Mouse (Mus musculus) liver, embryonic 15.5 days (tissue): Measurements from ENCODE around the gene Rrnad1. TPM values are rescaled to one million over a fixed set of nuclear protein-coding genes. Genes with fewer than 3 reads are reported as not detected.

ENCODE experiments used
- ATAC-seq: fragments of 200-750 bp; cut with Nextera tagmentation; 2 replicates; pipeline ENCODE4 v1.8.0; 2017; ENCODE audit warnings: moderate number of reproducible peaks, mild to moderate bottlenecking, moderate library complexity; ENCODE audit not compliant: insufficient read depth
- H3K27ac ChIP-seq: fragments of 300-500 bp; sonication (generic); replicated peaks from 2 replicates; pipeline ENCODE4 v1.5.1; 2015; ENCODE audit warnings: mild to moderate bottlenecking, inconsistent platforms
- H3K27me3 ChIP-seq: fragments of 300-500 bp; sonication (generic); 2 replicates; pipeline ENCODE4 v1.6.1; 2015; ENCODE audit warnings: mild to moderate bottlenecking, inconsistent platforms
- H3K36me3 ChIP-seq: fragments of 300-500 bp; sonication (generic); replicated peaks from 2 replicates; pipeline ENCODE4 v1.6.1; 2015; ENCODE audit warnings: moderate library complexity, mild to moderate bottlenecking, inconsistent platforms
- H3K4me1 ChIP-seq: fragments of 300-500 bp; sonication (generic); replicated peaks from 2 replicates; pipeline ENCODE4 v1.6.1; 2015; ENCODE audit warnings: inconsistent platforms
- H3K4me2 ChIP-seq: fragments of 300-500 bp; sonication (generic); 2 replicates; pipeline ENCODE4 v1.6.1; 2015; ENCODE audit warnings: moderate library complexity, mild to moderate bottlenecking, inconsistent platforms
- H3K4me3 ChIP-seq: fragments of 300-500 bp; sonication (generic); replicated peaks from 2 replicates; pipeline ENCODE4 v1.5.1; 2015; ENCODE audit warnings: mild to moderate bottlenecking, inconsistent platforms
- H3K9ac ChIP-seq: fragments of 300-500 bp; sonication (generic); 2 replicates; pipeline ENCODE4 v1.6.1; 2015; ENCODE audit warnings: moderate library complexity, mild to moderate bottlenecking, inconsistent platforms
- H3K9me3 ChIP-seq: fragments of 300-500 bp; sonication (generic); replicated peaks from 2 replicates; pipeline ENCODE4 v1.6.1; 2016; ENCODE audit warnings: inconsistent platforms
- WGBS: fragments of 180-500 bp; shearing (Covaris S2); methylation state at CpG from one replicate; pipeline ENCODE4 v1.1.7; 2015; ENCODE audit warnings: mixed read lengths; ENCODE audit not compliant: insufficient replicate concordance; 5-methylcytosine and 5-hydroxymethylcytosine counted together
- polyA plus RNA-seq: library from polyadenylated mRNA; unstranded; fragments of >200 nt; fragmentation: Nextera tagmentation; extraction: Ambion mirVana; gene quantifications from 2 replicates; pipeline ENCODE4 v1.2.1, GENCODE M21; 2015

The Rrnad1 gene
- polyA plus RNA-seq, 1 experiment from 2014 or later: 5.6 TPM

- Histone ChIP-seq H3K27ac (no peak overlapping the region), H3K9me3 (no peaks in the 10 kb centered on the region), H3K4me2 (no peak overlapping the region), H3K9ac (no peak overlapping the region), H3K27me3 (no peaks in the 10 kb centered on the region), H3K4me3 (no peak overlapping the region), H3K36me3 (peaks cover 72% of the 10 kb centered on the region), H3K4me1 (peaks cover 2% of the 10 kb centered on the region; the same call in 1 of the 2 replicates)
- no peak for ATAC-seq
- WGBS: 85% methylated on average over 4 of the region's 4 CpGs
These were observed 52.8 kb downstream of the Rrnad1 start for GRCm38 (mm10) chr3:87877730-87878129.

Other genes with a start within 250 kb of the Rrnad1 start
- gene Lrrc71, start 182.1 kb downstream of the Rrnad1 start, polyA plus RNA-seq: 0.15 and 0.18 TPM in 2 replicates
- 0.20 and 0.26 TPM in 2 replicates for gene Ntrk1, start 135.6 kb downstream of the Rrnad1 start, polyA plus RNA-seq
- gene Insrr, start 133.8 kb downstream of the Rrnad1 start, polyA plus RNA-seq: 0.01 TPM in 1 of 2 replicates, not detected in the other
- gene Pear1, start 106.4 kb downstream of the Rrnad1 start, polyA plus RNA-seq: 5.7 and 6.5 TPM in 2 replicates
- gene Sh2d2a, start 84.0 kb downstream of the Rrnad1 start, polyA plus RNA-seq: 0.18 TPM in 2 replicates
- gene Prcc, start 45.1 kb downstream of the Rrnad1 start, polyA plus RNA-seq: 6.5 TPM in 2 replicates
- 213 and 216 TPM in 2 replicates for gene Hdgf, start 24.4 kb downstream of the Rrnad1 start, polyA plus RNA-seq
- gene Mrpl24, start 11.2 kb downstream of the Rrnad1 start, polyA plus RNA-seq: 30.7 and 33.5 TPM in 2 replicates
- gene Isg20l2, start 403 bp downstream of the Rrnad1 start, polyA plus RNA-seq: 21.0 and 22.9 TPM in 2 replicates
- 0.31 and 0.75 TPM in 2 replicates for gene Crabp2, start 17.9 kb upstream of the Rrnad1 start, polyA plus RNA-seq
- gene Nes, start 40.4 kb upstream of the Rrnad1 start, polyA plus RNA-seq: 2.2 and 2.3 TPM in 2 replicates
- gene Bcan, start 69.5 kb upstream of the Rrnad1 start, polyA plus RNA-seq: 0.10 TPM in 1 of 2 replicates, not detected in the other
- gene Hapln2, start 96.9 kb upstream of the Rrnad1 start, polyA plus RNA-seq: not detected in 2 replicates
- gene Gpatch4, start 112.4 kb upstream of the Rrnad1 start, polyA plus RNA-seq: 14.3 and 18.1 TPM in 2 replicates
- 75.0 and 81.5 TPM in 2 replicates for gene Naxe, start 127.8 kb upstream of the Rrnad1 start, polyA plus RNA-seq
- not detected in 2 replicates for gene Ttc24, start 147.6 kb upstream of the Rrnad1 start, polyA plus RNA-seq
- 7.3 and 8.0 TPM in 2 replicates for gene Iqgap3, start 151.3 kb upstream of the Rrnad1 start, polyA plus RNA-seq
- gene Mef2d, start 211.7 kb upstream of the Rrnad1 start, polyA plus RNA-seq: 6.8 and 7.1 TPM in 2 replicates